ENCODE assay signal across 9 mouse cellular contexts in the genomic region with DNA sequence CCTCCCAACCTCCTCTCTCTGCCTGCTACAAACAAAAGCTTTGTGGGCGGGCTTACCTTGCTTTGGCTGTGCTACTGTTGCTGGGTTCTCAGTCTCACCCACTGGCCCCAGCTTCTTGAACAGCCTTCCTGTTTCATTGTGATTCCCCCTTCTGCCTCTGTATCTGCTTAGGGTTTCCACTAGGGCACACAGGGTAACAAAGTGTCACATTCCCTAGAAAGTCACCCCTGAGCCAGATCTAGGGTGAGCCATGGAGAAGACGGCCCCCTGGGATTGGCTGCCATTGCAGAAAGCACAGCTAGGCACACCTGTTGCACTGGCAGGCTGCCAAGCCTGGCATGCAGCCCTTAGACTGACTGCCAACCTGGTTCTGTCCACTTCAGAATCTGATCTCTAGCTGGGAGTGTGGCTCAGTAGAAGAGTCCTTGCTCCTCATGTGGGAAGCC. TPM values are rescaled to one million over a fixed set of nuclear protein-coding genes. Genes with fewer than 3 reads are reported as not detected.
A peak's percentile ranks its signal among the peaks of the same experiment; 100 is the strongest.
DNase-seq lines count a peak whose midpoint lies in the region; ATAC-seq and TF ChIP-seq lines count a peak whose summit lies in the region.
"Had no signal": no experiment of that assay in that cellular context is flagged by ENCODE, and none has a peak within 500 bp of the region (broad histone marks: within the 10 kb centered on the region; RNA-seq: fewer than 3 reads in every experiment).

No protein-coding gene starts in this region.

- H3K4me1 ChIP-seq in heart, adult 2 months (ENCODE audit: control insufficient read depth, insufficient read depth, low read length) = no peaks in the 10 kb centered on the region; the same call in 1 of the 2 replicates
- H3K4me1 ChIP-seq in intestine, embryonic 16.5 days (ENCODE audit: control insufficient read depth, insufficient read depth, low read length) = peaks cover 18% of the 10 kb centered on the region

- H3K79me2 ChIP-seq in heart, adult 2 months (replicated peaks; ENCODE audit: control insufficient read depth, insufficient read depth, low read length) = no peaks in the 10 kb centered on the region

- ATAC-seq in common myeloid progenitor, adult 5-6 weeks (replicated peaks; ENCODE audit: low read depth, poor library complexity, severe bottlenecking) = peak; percentile 77
- ATAC-seq in intestine, embryonic 16.5 days = peak; percentile 58
- peak; percentile 25; the same call in 1 of the 2 replicates for ATAC-seq in neutrophil, adult 5-6 weeks (ENCODE audit: extremely low read depth, insufficient number of reproducible peaks, low FRiP score, poor library complexity, severe bottlenecking)
- ATAC-seq in monocyte, adult 5-6 weeks (replicated peaks; ENCODE audit: insufficient number of reproducible peaks, low FRiP score, low TSS enrichment, poor library complexity, severe bottlenecking) = no peak

- H3K9ac ChIP-seq in heart, adult 2 months (ENCODE audit: low read depth, low read length) = no peak overlapping the region
- peak overlapping the region; percentile 50; the same call in 1 of the 2 replicates for H3K9ac ChIP-seq in intestine, embryonic 16.5 days (ENCODE audit: low read depth, low read length)

- TF ChIP-seq CTCF in heart, adult 2 months (IDR thresholded peaks at IDR 0.05) = no peak

- 0 out of 2 replicates have a peak, but pooled peaks have one; percentile 17 for TF ChIP-seq EP300 in heart, adult 2 months (IDR thresholded peaks at IDR 0.05; ENCODE audit: insufficient read depth, low read depth, low read length)

- no peak overlapping the region for H3K27ac ChIP-seq in heart, adult 2 months
- peak overlapping the region; percentile 45 for H3K27ac ChIP-seq in intestine, embryonic 16.5 days (ENCODE audit: low read length)

- no peak for TF ChIP-seq POLR2A in heart, adult 2 months (IDR thresholded peaks at IDR 0.05; ENCODE audit: insufficient read depth, low read depth, low read length)

- peak; percentile 63 for DNase-seq in adrenal gland, postnatal 10 days
- DNase-seq in adrenal gland, adult 8-10 months = no peak
- DNase-seq in heart, adult 2 months = peak; percentile 68 to 69
- DNase-seq in lung, adult 18-20 months = peak; percentile 86 to 90

- no peak overlapping the region for H3K4me3 ChIP-seq in heart, adult 2 months
- no peak overlapping the region for H3K4me3 ChIP-seq in intestine, embryonic 16.5 days (ENCODE audit: low read length)

- no peaks in the 10 kb centered on the region for H3K9me3 ChIP-seq in intestine, embryonic 16.5 days (ENCODE audit: control insufficient read depth, low read length)

- no peaks in the 10 kb centered on the region for H3K27me3 ChIP-seq in heart, adult 2 months (ENCODE audit: control insufficient read depth, insufficient read depth, low read length)
- no peaks in the 10 kb centered on the region for H3K27me3 ChIP-seq in intestine, embryonic 16.5 days (replicated peaks; ENCODE audit: control insufficient read depth, insufficient read depth, low read length)

- intact Hi-C loops in heart, adult 2 months (cut with DNase I) = no loop called here

- H3K4me2 ChIP-seq in intestine, embryonic 16.5 days (ENCODE audit: low read depth, low read length) = no peak overlapping the region

- WGBS in heart, adult 2 months = 47% methylated on average over 2 of the region's 2 CpGs
- 32% methylated on average over 2 of the region's 2 CpGs for WGBS in intestine, embryonic 16.5 days

- H3K36me3 ChIP-seq in heart, adult 2 months (ENCODE audit: control insufficient read depth, insufficient read depth, low read length) = no peaks in the 10 kb centered on the region
- H3K36me3 ChIP-seq in intestine, embryonic 16.5 days (ENCODE audit: control insufficient read depth, insufficient read depth, low read length) = no peaks in the 10 kb centered on the region

RNA-seq across cellular contexts. Expression of a gene that starts 10.6 kb away (rescaled TPM):
- total RNA-seq in adrenal gland, postnatal 10 days (2021) = under 1 TPM in 1 of 2 experiments, not detected in 1; 0.55 TPM
- not detected for total RNA-seq in adrenal gland, adult 8-10 months (2022)
- total RNA-seq in common myeloid progenitor, adult 5-6 weeks (2017) = 2.1 TPM in 1 of 2 replicates, not detected in the other
- total RNA-seq in heart, adult 2 months (2021) = not detected
- not detected in 2 replicates for polyA plus RNA-seq in heart, adult 2 months (2012; rRNA removed)
- 0.38 and 0.39 TPM in 2 replicates for polyA plus RNA-seq in intestine, embryonic 16.5 days (2015; fragmentation: Nextera tagmentation; extraction: Ambion mirVana)
- not detected in 2 replicates for total RNA-seq in neutrophil, adult 5-6 weeks (2017)
- not detected in 3 replicates for total RNA-seq in monocyte, adult 5-6 weeks (2017)
- polyA plus RNA-seq: gonadal fat pad, adult 2 months had no signal

RNA-seq across cellular contexts. Expression of a gene that starts 17.3 kb away (rescaled TPM):
- total RNA-seq in adrenal gland, postnatal 10 days (2021) = 1 to 10 TPM; 7.0 to 7.2 TPM
- total RNA-seq in adrenal gland, adult 8-10 months (2022) = 10 to 100 TPM in 2 of 4 experiments, 1 to 10 TPM in 2; 2.7 to 16.1 (median 9.2) TPM
- 0.39 TPM in 1 of 2 replicates, not detected in the other for total RNA-seq in common myeloid progenitor, adult 5-6 weeks (2017)
- 10 to 100 TPM; 12.3 to 12.5 TPM for total RNA-seq in heart, adult 2 months (2021)
- polyA plus RNA-seq in heart, adult 2 months (2012; rRNA removed) = 6.7 and 10.9 TPM in 2 replicates
- 1.8 and 2.0 TPM in 2 replicates for polyA plus RNA-seq in intestine, embryonic 16.5 days (2015; fragmentation: Nextera tagmentation; extraction: Ambion mirVana)
- not detected in 2 replicates for total RNA-seq in neutrophil, adult 5-6 weeks (2017)
- total RNA-seq in monocyte, adult 5-6 weeks (2017) = not detected in 3 replicates
